Mouse (Mus musculus): ENCODE measurements around the gene Cdh4. TPM values are rescaled to one million over a fixed set of nuclear protein-coding genes. Genes with fewer than 3 reads are reported as not detected.
A peak's percentile ranks its signal among the peaks of the same experiment; 100 is the strongest.

Cdh4 gene
- polyA plus RNA-seq, 1 experiment from 2014 or later: 8.5 TPM

- 75% methylated on average over 7 of the region's 7 CpGs for WGBS
- H3K27ac ChIP-seq (ENCODE audit: low read depth, low read length): no peak overlapping the region
Observed at GRCm38 (mm10) chr2:179526976-179527375, 84.7 kb downstream of the Cdh4 start.

GRCm38 (mm10) chr2:179530436-179531040 lies 88.3 kb downstream of the Cdh4 start:
- no peak overlapping the region for H3K4me2 ChIP-seq
- H3K9me3 ChIP-seq (ENCODE audit: control insufficient read depth, low read length): no peaks in the 10 kb centered on the region
- WGBS: 85% methylated on average over 7 of the region's 7 CpGs
- H3K4me3 ChIP-seq (ENCODE audit: low read depth, low read length): no peak overlapping the region
- no peaks in the 10 kb centered on the region for H3K4me1 ChIP-seq (ENCODE audit: control insufficient read depth, insufficient read depth, low read length)
- H3K9ac ChIP-seq (ENCODE audit: low read length): no peak overlapping the region
- DNase-seq (ENCODE audit: low spot score, missing footprints) (peak; percentile 62), ATAC-seq (ENCODE audit: low FRiP score) (no peak)
- H3K27ac ChIP-seq (ENCODE audit: low read depth, low read length): no peak overlapping the region
- H3K36me3 ChIP-seq (ENCODE audit: control insufficient read depth, insufficient read depth, low read length): no peaks in the 10 kb centered on the region
- H3K27me3 ChIP-seq (ENCODE audit: control insufficient read depth, insufficient read depth, low read length): no peaks in the 10 kb centered on the region

More at GRCm38 (mm10) chr2:179526976-179527375, 84.7 kb downstream of the Cdh4 start:
- H3K27me3 ChIP-seq (ENCODE audit: control insufficient read depth, insufficient read depth, low read length): no peaks in the 10 kb centered on the region
- DNase-seq (ENCODE audit: low spot score, missing footprints) (peak; percentile 84), ATAC-seq (ENCODE audit: low FRiP score) (no peak)
- no peak overlapping the region for H3K9ac ChIP-seq (ENCODE audit: low read length)
- no peak overlapping the region for H3K4me2 ChIP-seq
- peaks cover 7% of the 10 kb centered on the region; the same call in 1 of the 2 replicates for H3K4me1 ChIP-seq (ENCODE audit: control insufficient read depth, insufficient read depth, low read length)
- no peaks in the 10 kb centered on the region for H3K9me3 ChIP-seq (ENCODE audit: control insufficient read depth, low read length)
- H3K4me3 ChIP-seq (ENCODE audit: low read depth, low read length): no peak overlapping the region
- no peaks in the 10 kb centered on the region for H3K36me3 ChIP-seq (ENCODE audit: control insufficient read depth, insufficient read depth, low read length)

- H3K4me2 ChIP-seq: no peak overlapping the region
- H3K36me3 ChIP-seq (ENCODE audit: control insufficient read depth, insufficient read depth, low read length): no peaks in the 10 kb centered on the region
- H3K27me3 ChIP-seq (ENCODE audit: control insufficient read depth, insufficient read depth, low read length): no peaks in the 10 kb centered on the region
- WGBS: 75% methylated on average over 6 of the region's 6 CpGs
- H3K9me3 ChIP-seq (ENCODE audit: control insufficient read depth, low read length): no peaks in the 10 kb centered on the region
- ATAC-seq (ENCODE audit: low FRiP score) (no peak), DNase-seq (ENCODE audit: low spot score, missing footprints) (no peak)
- H3K9ac ChIP-seq (ENCODE audit: low read length): no peak overlapping the region
- no peak overlapping the region for H3K4me3 ChIP-seq (ENCODE audit: low read depth, low read length)
- no peak overlapping the region for H3K27ac ChIP-seq (ENCODE audit: low read depth, low read length)
- peaks cover 16% of the 10 kb centered on the region for H3K4me1 ChIP-seq (ENCODE audit: control insufficient read depth, insufficient read depth, low read length)
Observed at GRCm38 (mm10) chr2:179533196-179533595, 91.0 kb downstream of the Cdh4 start.

- H3K4me3 ChIP-seq (ENCODE audit: low read depth, low read length): no peak overlapping the region
- H3K9me3 ChIP-seq (ENCODE audit: control insufficient read depth, low read length): no peaks in the 10 kb centered on the region
- no peaks in the 10 kb centered on the region for H3K27me3 ChIP-seq (ENCODE audit: control insufficient read depth, insufficient read depth, low read length)
- H3K4me1 ChIP-seq (ENCODE audit: control insufficient read depth, insufficient read depth, low read length): peaks cover 20% of the 10 kb centered on the region
- no peaks in the 10 kb centered on the region for H3K36me3 ChIP-seq (ENCODE audit: control insufficient read depth, insufficient read depth, low read length)
- WGBS: 64% methylated on average over 2 of the region's 2 CpGs
- H3K27ac ChIP-seq (ENCODE audit: low read depth, low read length): no peak overlapping the region
- DNase-seq (ENCODE audit: low spot score, missing footprints) (no peak), ATAC-seq (ENCODE audit: low FRiP score) (no peak)
- H3K4me2 ChIP-seq: no peak overlapping the region
- H3K9ac ChIP-seq (ENCODE audit: low read length): no peak overlapping the region
Observed at GRCm38 (mm10) chr2:179533881-179534280, 91.7 kb downstream of the Cdh4 start.

GRCm38 (mm10) chr2:179535204-179535603 lies 93.0 kb downstream of the Cdh4 start:
- H3K4me1 ChIP-seq (ENCODE audit: control insufficient read depth, insufficient read depth, low read length): peaks cover 31% of the 10 kb centered on the region
- peak; percentile 70 for DNase-seq (ENCODE audit: low spot score, missing footprints)
- WGBS: 9% methylated on average over 6 of the region's 6 CpGs

GRCm38 (mm10) chr2:179536762-179537161 lies 94.5 kb downstream of the Cdh4 start:
- H3K36me3 ChIP-seq (ENCODE audit: control insufficient read depth, insufficient read depth, low read length): no peaks in the 10 kb centered on the region
- no peak overlapping the region for H3K9ac ChIP-seq (ENCODE audit: low read length)
- no peaks in the 10 kb centered on the region for H3K27me3 ChIP-seq (ENCODE audit: control insufficient read depth, insufficient read depth, low read length)
- H3K9me3 ChIP-seq (ENCODE audit: control insufficient read depth, low read length): no peaks in the 10 kb centered on the region
- H3K4me1 ChIP-seq (ENCODE audit: control insufficient read depth, insufficient read depth, low read length): peaks cover 31% of the 10 kb centered on the region
- DNase-seq (ENCODE audit: low spot score, missing footprints) (peak; percentile 90), ATAC-seq (ENCODE audit: low FRiP score) (peak; percentile 14; the same call in 1 of the 2 replicates)
- H3K4me3 ChIP-seq (ENCODE audit: low read depth, low read length): no peak overlapping the region
- 0% methylated on average over 2 of the region's 2 CpGs for WGBS
- no peak overlapping the region for H3K4me2 ChIP-seq
- H3K27ac ChIP-seq (ENCODE audit: low read depth, low read length): peak overlapping the region; percentile 48; the same call in 1 of the 2 replicates

More at GRCm38 (mm10) chr2:179535204-179535603, 93.0 kb downstream of the Cdh4 start:
- Histone ChIP-seq H3K9me3 (ENCODE audit: control insufficient read depth, low read length) (no peaks in the 10 kb centered on the region), H3K4me2 (no peak overlapping the region), H3K27me3 (ENCODE audit: control insufficient read depth, insufficient read depth, low read length) (no peaks in the 10 kb centered on the region), H3K4me3 (ENCODE audit: low read depth, low read length) (no peak overlapping the region), H3K9ac (ENCODE audit: low read length) (no peak overlapping the region), H3K36me3 (ENCODE audit: control insufficient read depth, insufficient read depth, low read length) (no peaks in the 10 kb centered on the region), H3K27ac (ENCODE audit: low read depth, low read length) (no peak overlapping the region)
- no peak for ATAC-seq (ENCODE audit: low FRiP score)

GRCm38 (mm10) chr2:179537390-179537789 lies 95.2 kb downstream of the Cdh4 start:
- peak; percentile 94 for DNase-seq (ENCODE audit: low spot score, missing footprints)
- Histone ChIP-seq H3K9ac (ENCODE audit: low read length) (0 out of 2 replicates have a peak overlapping the region, but pooled peaks have one; percentile 28), H3K36me3 (ENCODE audit: control insufficient read depth, insufficient read depth, low read length) (no peaks in the 10 kb centered on the region), H3K27ac (ENCODE audit: low read depth, low read length) (peak overlapping the region; percentile 49), H3K27me3 (ENCODE audit: control insufficient read depth, insufficient read depth, low read length) (no peaks in the 10 kb centered on the region), H3K4me1 (ENCODE audit: control insufficient read depth, insufficient read depth, low read length) (peaks cover 31% of the 10 kb centered on the region), H3K9me3 (ENCODE audit: control insufficient read depth, low read length) (no peaks in the 10 kb centered on the region), H3K4me2 (peak overlapping the region; percentile 30), H3K4me3 (ENCODE audit: low read depth, low read length) (0 out of 2 replicates have a peak overlapping the region, but pooled peaks have one; percentile 10)
- under 1% methylated on average over 19 of the region's 19 CpGs for WGBS
- ATAC-seq (ENCODE audit: low FRiP score): peak; percentile 90

GRCm38 (mm10) chr2:179537800-179538450 lies 95.7 kb downstream of the Cdh4 start:
- peak overlapping the region; percentile 30 for H3K4me2 ChIP-seq
- peak; percentile 91 for DNase-seq (ENCODE audit: low spot score, missing footprints)
- H3K27ac ChIP-seq (ENCODE audit: low read depth, low read length): peak overlapping the region; percentile 49; the same call in 1 of the 2 replicates
- no peak overlapping the region for H3K9ac ChIP-seq (ENCODE audit: low read length)
- WGBS: 22% methylated on average over 3 of the region's 3 CpGs
- ATAC-seq (ENCODE audit: low FRiP score): peak; percentile 43
- no peaks in the 10 kb centered on the region for H3K9me3 ChIP-seq (ENCODE audit: control insufficient read depth, low read length)
- H3K4me1 ChIP-seq (ENCODE audit: control insufficient read depth, insufficient read depth, low read length): peaks cover 31% of the 10 kb centered on the region
- no peaks in the 10 kb centered on the region for H3K36me3 ChIP-seq (ENCODE audit: control insufficient read depth, insufficient read depth, low read length)
- H3K4me3 ChIP-seq (ENCODE audit: low read depth, low read length): 0 out of 2 replicates have a peak overlapping the region, but pooled peaks have one; percentile 10
- no peaks in the 10 kb centered on the region for H3K27me3 ChIP-seq (ENCODE audit: control insufficient read depth, insufficient read depth, low read length)

GRCm38 (mm10) chr2:179538535-179538934 lies 96.3 kb downstream of the Cdh4 start:
- Histone ChIP-seq H3K4me1 (ENCODE audit: control insufficient read depth, insufficient read depth, low read length) (peaks cover 31% of the 10 kb centered on the region), H3K4me3 (ENCODE audit: low read depth, low read length) (no peak overlapping the region), H3K27me3 (ENCODE audit: control insufficient read depth, insufficient read depth, low read length) (no peaks in the 10 kb centered on the region), H3K27ac (ENCODE audit: low read depth, low read length) (no peak overlapping the region), H3K9me3 (ENCODE audit: control insufficient read depth, low read length) (no peaks in the 10 kb centered on the region), H3K4me2 (no peak overlapping the region), H3K9ac (ENCODE audit: low read length) (no peak overlapping the region), H3K36me3 (ENCODE audit: control insufficient read depth, insufficient read depth, low read length) (no peaks in the 10 kb centered on the region)
- DNase-seq (ENCODE audit: low spot score, missing footprints) (peak; percentile 76), ATAC-seq (ENCODE audit: low FRiP score) (no peak)
- whole genome bisulfite sequencing: 37% methylated on average over 4 of the region's 4 CpGs
